24 mouse cellular contexts compared by ENCODE assay signal in the genomic region with DNA sequence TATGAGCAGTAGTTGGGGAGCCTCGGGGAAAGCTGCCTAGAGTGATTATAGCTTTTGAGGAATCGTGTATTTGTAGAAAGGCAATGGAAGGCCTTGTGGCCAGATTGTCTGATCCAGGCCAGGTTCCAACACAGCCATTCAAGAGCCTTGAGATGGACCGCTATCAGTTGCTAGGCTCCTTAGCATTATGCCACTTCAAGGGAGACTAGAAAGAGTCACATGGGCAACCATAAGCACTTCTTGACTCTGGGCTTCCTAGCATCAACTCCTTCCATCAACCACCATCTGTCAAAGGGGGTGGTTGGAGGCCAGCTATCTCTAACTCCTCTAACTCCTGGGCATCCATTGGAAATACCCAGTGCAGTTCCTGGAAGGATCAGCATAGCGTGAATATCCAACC. TPM values are rescaled to one million over a fixed set of nuclear protein-coding genes. Genes with fewer than 3 reads are reported as not detected.
A peak's percentile ranks its signal among the peaks of the same experiment; 100 is the strongest.
DNase-seq lines count a peak whose midpoint lies in the region; ATAC-seq and TF ChIP-seq lines count a peak whose summit lies in the region.
"Had no signal": no experiment of that assay in that cellular context is flagged by ENCODE, and none has a peak within 500 bp of the region (broad histone marks: within the 10 kb centered on the region; RNA-seq: fewer than 3 reads in every experiment).

No protein-coding gene starts in this region.

- WGBS in intestine, embryonic 14.5 days, result 4% methylated on average over 4 of the region's 4 CpGs
- WGBS in intestine, postnatal 0 days, result 3% methylated on average over 4 of the region's 4 CpGs
- WGBS in limb, embryonic 11.5 days, result 12% methylated on average over 4 of the region's 4 CpGs
- WGBS in neural tube, embryonic 11.5 days, result 0% methylated on average over 4 of the region's 4 CpGs
- WGBS in forebrain, embryonic 10.5 days, result under 1% methylated on average over 4 of the region's 4 CpGs

- H3K4me2 ChIP-seq in intestine, embryonic 14.5 days (ENCODE audit: low read length), result peak overlapping the region; percentile 27
- H3K4me2 ChIP-seq in intestine, postnatal 0 days (replicated peaks; ENCODE audit: low read depth), result no peak overlapping the region
- H3K4me2 ChIP-seq in limb, embryonic 11.5 days (ENCODE audit: low read depth, severe bottlenecking), result peak overlapping the region; percentile 83
- peak overlapping the region; percentile 26 for H3K4me2 ChIP-seq in neural tube, embryonic 11.5 days (ENCODE audit: low read depth)
- H3K4me2 ChIP-seq: embryonic facial prominence, embryonic 15.5 days; forebrain, embryonic 15.5 days; liver, embryonic 13.5 days; lung, embryonic 15.5 days; midbrain, embryonic 13.5 days had no signal

- no peak for TF ChIP-seq CTCF in intestine, postnatal 0 days (IDR thresholded peaks at IDR 0.05; ENCODE audit: low read depth)
- TF ChIP-seq CTCF in C2C12 (IDR thresholded peaks at IDR 0.05; ENCODE audit: control insufficient read depth, insufficient read depth, insufficient read length), result no peak

- peaks cover 44% of the 10 kb centered on the region for H3K79me3 ChIP-seq in C2C12 (ENCODE audit: low read depth)

- no peak for DNase-seq in intestine, embryonic 14.5 days (ENCODE audit: low spot score)
- DNase-seq in limb, embryonic 11.5 days (ENCODE audit: low spot score), result peak; percentile 44
- DNase-seq in neural tube, embryonic 11.5 days (ENCODE audit: low spot score), result peak; percentile 16
- DNase-seq in forebrain, embryonic 10.5 days (ENCODE audit: extremely low spot score, low spot score), result no peak
- DNase-seq in adrenal gland, postnatal 4 days (ENCODE audit: low spot score in 2 of 2), result no peak
- DNase-seq: adrenal gland, postnatal 36 days; cerebellum, adult 8-10 months; liver, embryonic 13.5 days; right cerebral cortex, postnatal 25 days; thymus, postnatal 25 days had no signal

- H3K36me3 ChIP-seq in intestine, embryonic 14.5 days (ENCODE audit: control insufficient read depth, insufficient read depth, low read length), result no peaks in the 10 kb centered on the region
- no peaks in the 10 kb centered on the region for H3K36me3 ChIP-seq in intestine, postnatal 0 days (ENCODE audit: control insufficient read depth, insufficient read depth)
- H3K36me3 ChIP-seq in C2C12 (ENCODE audit: control insufficient read depth, insufficient read depth), result peaks cover 13% of the 10 kb centered on the region
- no peaks in the 10 kb centered on the region for H3K36me3 ChIP-seq in limb, embryonic 11.5 days (ENCODE audit: control insufficient read depth, insufficient read depth, low read length)
- H3K36me3 ChIP-seq in neural tube, embryonic 11.5 days (ENCODE audit: control insufficient read depth, insufficient read depth, low read length), result no peaks in the 10 kb centered on the region
- no peaks in the 10 kb centered on the region for H3K36me3 ChIP-seq in forebrain, embryonic 10.5 days (replicated peaks)
- H3K36me3 ChIP-seq: embryonic facial prominence, embryonic 15.5 days; forebrain, embryonic 15.5 days; hindbrain, embryonic 10.5 days; liver, embryonic 13.5 days; lung, embryonic 15.5 days; midbrain, embryonic 13.5 days had no signal

- no peak overlapping the region; the same call in 1 of the 2 replicates for H3K4me3 ChIP-seq in intestine, embryonic 14.5 days (ENCODE audit: low read depth, low read length)
- no peak overlapping the region for H3K4me3 ChIP-seq in intestine, postnatal 0 days (ENCODE audit: low read depth, low read length)
- H3K4me3 ChIP-seq in C2C12 (ENCODE audit: insufficient read depth, poor library complexity, severe bottlenecking), result peak overlapping the region; percentile 14
- H3K4me3 ChIP-seq in limb, embryonic 11.5 days (ENCODE audit: low read depth, low read length), result peak overlapping the region; percentile 99
- H3K4me3 ChIP-seq in neural tube, embryonic 11.5 days (ENCODE audit: low read depth, low read length), result peak overlapping the region; percentile 15; the same call in 1 of the 2 replicates
- no peak overlapping the region for H3K4me3 ChIP-seq in forebrain, embryonic 10.5 days
- H3K4me3 ChIP-seq: embryonic facial prominence, embryonic 15.5 days; forebrain, embryonic 15.5 days; hindbrain, embryonic 10.5 days; liver, embryonic 13.5 days; midbrain, embryonic 13.5 days had no signal

- ATAC-seq in intestine, embryonic 14.5 days (replicated peaks; ENCODE audit: low FRiP score, low TSS enrichment, low read depth), result no peak
- no peak for ATAC-seq in intestine, postnatal 0 days
- no peak for ATAC-seq in limb, embryonic 11.5 days (ENCODE audit: insufficient number of reproducible peaks, low FRiP score, low TSS enrichment, low read depth)
- ATAC-seq in neural tube, embryonic 11.5 days (ENCODE audit: insufficient read depth, low FRiP score, low TSS enrichment), result no peak
- ATAC-seq: activated CD4-positive, CD25-positive, alpha-beta regulatory T cell, adult 4 months; forebrain, embryonic 15.5 days; midbrain, embryonic 13.5 days; Patski had no signal

- H3K27ac ChIP-seq in intestine, embryonic 14.5 days (ENCODE audit: low read depth), result no peak overlapping the region
- no peak overlapping the region for H3K27ac ChIP-seq in intestine, postnatal 0 days (ENCODE audit: low read depth, low read length)
- peak overlapping the region; percentile 93; the same call in 1 of the 2 replicates for H3K27ac ChIP-seq in limb, embryonic 11.5 days (replicated peaks; ENCODE audit: low read depth, low read length)
- no peak overlapping the region for H3K27ac ChIP-seq in neural tube, embryonic 11.5 days (ENCODE audit: low read depth, low read length)
- no peak overlapping the region for H3K27ac ChIP-seq in forebrain, embryonic 10.5 days
- H3K27ac ChIP-seq: embryonic facial prominence, embryonic 15.5 days; forebrain, embryonic 15.5 days; hindbrain, embryonic 10.5 days; liver, embryonic 13.5 days; lung, embryonic 15.5 days; midbrain, embryonic 13.5 days had no signal

- H3K9me3 ChIP-seq in intestine, embryonic 14.5 days (ENCODE audit: control insufficient read depth, low read length), result no peaks in the 10 kb centered on the region
- no peaks in the 10 kb centered on the region for H3K9me3 ChIP-seq in intestine, postnatal 0 days (ENCODE audit: control insufficient read depth)
- no peaks in the 10 kb centered on the region for H3K9me3 ChIP-seq in limb, embryonic 11.5 days (ENCODE audit: control insufficient read depth, low read length)
- no peaks in the 10 kb centered on the region for H3K9me3 ChIP-seq in neural tube, embryonic 11.5 days (ENCODE audit: control insufficient read depth, low read length)
- H3K9me3 ChIP-seq in forebrain, embryonic 10.5 days, result no peaks in the 10 kb centered on the region
- H3K9me3 ChIP-seq: embryonic facial prominence, embryonic 15.5 days; forebrain, embryonic 15.5 days; hindbrain, embryonic 10.5 days; liver, embryonic 13.5 days; lung, embryonic 15.5 days; midbrain, embryonic 13.5 days had no signal

- no peak overlapping the region for H3ac ChIP-seq in C2C12 (ENCODE audit: control insufficient read depth, insufficient read length, low read depth)

- peaks cover 71% of the 10 kb centered on the region for H3K79me2 ChIP-seq in C2C12 (ENCODE audit: control insufficient read depth, insufficient read depth)

- H3K27me3 ChIP-seq in intestine, embryonic 14.5 days (replicated peaks; ENCODE audit: control insufficient read depth, insufficient read depth, low read length), result peaks cover 97% of the 10 kb centered on the region
- H3K27me3 ChIP-seq in intestine, postnatal 0 days (replicated peaks; ENCODE audit: control insufficient read depth, insufficient read depth, low read length), result peaks cover 98% of the 10 kb centered on the region
- no peaks in the 10 kb centered on the region for H3K27me3 ChIP-seq in C2C12 (ENCODE audit: control insufficient read depth, insufficient read depth, insufficient read length)
- peaks cover 4% of the 10 kb centered on the region; the same call in 1 of the 2 replicates for H3K27me3 ChIP-seq in limb, embryonic 11.5 days (ENCODE audit: control insufficient read depth, insufficient read depth, low read length)
- H3K27me3 ChIP-seq in neural tube, embryonic 11.5 days (ENCODE audit: control insufficient read depth, insufficient read depth, low read length), result peaks cover 93% of the 10 kb centered on the region
- peaks cover 100% of the 10 kb centered on the region for H3K27me3 ChIP-seq in forebrain, embryonic 10.5 days (ENCODE audit: poor library complexity, severe bottlenecking)
- H3K27me3 ChIP-seq: Patski had no signal

- H3K9ac ChIP-seq in intestine, embryonic 14.5 days (ENCODE audit: low read length), result no peak overlapping the region
- H3K9ac ChIP-seq in intestine, postnatal 0 days (ENCODE audit: low read depth, low read length), result no peak overlapping the region
- peak overlapping the region; percentile 94 for H3K9ac ChIP-seq in limb, embryonic 11.5 days (ENCODE audit: low read length)
- H3K9ac ChIP-seq in neural tube, embryonic 11.5 days (ENCODE audit: low read length), result peak overlapping the region; percentile 39; the same call in 1 of the 2 replicates
- H3K9ac ChIP-seq: embryonic facial prominence, embryonic 15.5 days; forebrain, embryonic 15.5 days; liver, embryonic 13.5 days; lung, embryonic 15.5 days; midbrain, embryonic 13.5 days had no signal

- H3K4me1 ChIP-seq in intestine, embryonic 14.5 days (replicated peaks; ENCODE audit: control insufficient read depth, insufficient read depth, low read length), result 0 out of 2 replicates have a peak, but pooled peaks cover 4% of the 10 kb centered on the region
- H3K4me1 ChIP-seq in intestine, postnatal 0 days (replicated peaks; ENCODE audit: control insufficient read depth, insufficient read depth, low read length), result no peaks in the 10 kb centered on the region
- H3K4me1 ChIP-seq in limb, embryonic 11.5 days (ENCODE audit: control insufficient read depth, insufficient read depth, low read length), result peaks cover 13% of the 10 kb centered on the region
- H3K4me1 ChIP-seq in neural tube, embryonic 11.5 days (ENCODE audit: control insufficient read depth, insufficient read depth, low read length), result 0 out of 2 replicates have a peak, but pooled peaks cover 4% of the 10 kb centered on the region
- peaks cover 16% of the 10 kb centered on the region for H3K4me1 ChIP-seq in forebrain, embryonic 10.5 days
- H3K4me1 ChIP-seq: forebrain, embryonic 15.5 days had no signal

RNA-seq across cellular contexts. Expression of a gene that starts 4.2 kb away (rescaled TPM):
- 2.0 and 2.6 TPM in 2 replicates for polyA plus RNA-seq in intestine, embryonic 14.5 days (2014; fragmentation: Nextera tagmentation; extraction: Ambion mirVana)
- 1.1 TPM in 1 of 2 replicates, not detected in the other for polyA plus RNA-seq in intestine, postnatal 0 days (2015; fragmentation: Nextera tagmentation; extraction: Ambion mirVana)
- polyA plus RNA-seq in C2C12 (2012; fragmentation: generic; extraction: Trizol), result 19.2 TPM
- 66.3 and 78.0 TPM in 2 replicates for polyA plus RNA-seq in limb, embryonic 11.5 days (2014; fragmentation: Nextera tagmentation; extraction: Ambion mirVana)
- polyA plus RNA-seq in neural tube, embryonic 11.5 days (2014; fragmentation: Nextera tagmentation; extraction: Ambion mirVana), result 6.0 and 6.7 TPM in 2 replicates
- not detected in 2 replicates for polyA plus RNA-seq in forebrain, embryonic 10.5 days (2016; fragmentation: Nextera tagmentation; extraction: Ambion mirVana)
- total RNA-seq in adrenal gland, postnatal 4 days (2021), result 1 to 10 TPM in 1 of 2 experiments, not detected in 1; 3.0 TPM
- total RNA-seq: adrenal gland, postnatal 36 days; granulocyte monocyte progenitor cell, adult 5-6 weeks; layer of hippocampus, postnatal 14 days; left cerebral cortex, postnatal 14 days had no signal
- polyA plus RNA-seq: activated CD4-positive, CD25-positive, alpha-beta regulatory T cell, adult 4 months; embryonic facial prominence, embryonic 15.5 days; forebrain, embryonic 15.5 days; heart, embryonic 14.5 days; hindbrain, embryonic 10.5 days; liver, embryonic 13.5 days; lung, embryonic 15.5 days; midbrain, embryonic 13.5 days; stomach, embryonic 16.5 days had no signal

RNA-seq across cellular contexts. Expression of a gene that starts 9.2 kb away (rescaled TPM):
- polyA plus RNA-seq in intestine, embryonic 14.5 days (2014; fragmentation: Nextera tagmentation; extraction: Ambion mirVana), result 15.6 and 20.4 TPM in 2 replicates
- polyA plus RNA-seq in intestine, postnatal 0 days (2015; fragmentation: Nextera tagmentation; extraction: Ambion mirVana), result 0.17 and 7.8 TPM in 2 replicates
- 19.8 TPM for polyA plus RNA-seq in C2C12 (2012; fragmentation: generic; extraction: Trizol)
- polyA plus RNA-seq in limb, embryonic 11.5 days (2014; fragmentation: Nextera tagmentation; extraction: Ambion mirVana), result 274 and 278 TPM in 2 replicates
- polyA plus RNA-seq in neural tube, embryonic 11.5 days (2014; fragmentation: Nextera tagmentation; extraction: Ambion mirVana), result 70.6 and 72.8 TPM in 2 replicates
- not detected in 2 replicates for polyA plus RNA-seq in forebrain, embryonic 10.5 days (2016; fragmentation: Nextera tagmentation; extraction: Ambion mirVana)
- 10 to 100 TPM in 1 of 2 experiments, under 1 TPM in 1; 0.87 to 11.1 TPM for total RNA-seq in adrenal gland, postnatal 4 days (2021)
- total RNA-seq: layer of hippocampus, postnatal 14 days; left cerebral cortex, postnatal 14 days had no signal
- polyA plus RNA-seq: activated CD4-positive, CD25-positive, alpha-beta regulatory T cell, adult 4 months; embryonic facial prominence, embryonic 15.5 days; forebrain, embryonic 15.5 days; hindbrain, embryonic 10.5 days; midbrain, embryonic 13.5 days had no signal

RNA-seq across cellular contexts. Expression of a gene that starts 10.9 kb away (rescaled TPM):
- 0.35 and 0.39 TPM in 2 replicates for polyA plus RNA-seq in intestine, embryonic 14.5 days (2014; fragmentation: Nextera tagmentation; extraction: Ambion mirVana)
- polyA plus RNA-seq in intestine, postnatal 0 days (2015; fragmentation: Nextera tagmentation; extraction: Ambion mirVana), result not detected in 2 replicates
- 0.77 TPM for polyA plus RNA-seq in C2C12 (2012; fragmentation: generic; extraction: Trizol)
- 25.1 and 29.7 TPM in 2 replicates for polyA plus RNA-seq in limb, embryonic 11.5 days (2014; fragmentation: Nextera tagmentation; extraction: Ambion mirVana)
- 0.11 and 0.26 TPM in 2 replicates for polyA plus RNA-seq in neural tube, embryonic 11.5 days (2014; fragmentation: Nextera tagmentation; extraction: Ambion mirVana)
- not detected in 2 replicates for polyA plus RNA-seq in forebrain, embryonic 10.5 days (2016; fragmentation: Nextera tagmentation; extraction: Ambion mirVana)
- not detected for total RNA-seq in adrenal gland, postnatal 4 days (2021)
- total RNA-seq: adrenal gland, postnatal 36 days; granulocyte monocyte progenitor cell, adult 5-6 weeks; layer of hippocampus, postnatal 14 days; left cerebral cortex, postnatal 14 days had no signal
- polyA plus RNA-seq: activated CD4-positive, CD25-positive, alpha-beta regulatory T cell, adult 4 months; forebrain, embryonic 15.5 days; heart, embryonic 14.5 days; hindbrain, embryonic 10.5 days; liver, embryonic 13.5 days; lung, embryonic 15.5 days; midbrain, embryonic 13.5 days; stomach, embryonic 16.5 days had no signal

RNA-seq across cellular contexts. Expression of a gene that starts 18.9 kb away (rescaled TPM):
- polyA plus RNA-seq in intestine, embryonic 14.5 days (2014; fragmentation: Nextera tagmentation; extraction: Ambion mirVana), result 4.2 and 7.1 TPM in 2 replicates
- polyA plus RNA-seq in intestine, postnatal 0 days (2015; fragmentation: Nextera tagmentation; extraction: Ambion mirVana), result 1.1 and 3.0 TPM in 2 replicates
- polyA plus RNA-seq in C2C12 (2012; fragmentation: generic; extraction: Trizol), result 19.3 TPM
- polyA plus RNA-seq in limb, embryonic 11.5 days (2014; fragmentation: Nextera tagmentation; extraction: Ambion mirVana), result 86.7 and 90.5 TPM in 2 replicates
- 98.8 and 105 TPM in 2 replicates for polyA plus RNA-seq in neural tube, embryonic 11.5 days (2014; fragmentation: Nextera tagmentation; extraction: Ambion mirVana)
- not detected in 2 replicates for polyA plus RNA-seq in forebrain, embryonic 10.5 days (2016; fragmentation: Nextera tagmentation; extraction: Ambion mirVana)
- total RNA-seq in adrenal gland, postnatal 4 days (2021), result 10 to 100 TPM in 1 of 2 experiments, 1 to 10 TPM in 1; 4.5 to 14.6 TPM
- total RNA-seq: layer of hippocampus, postnatal 14 days; left cerebral cortex, postnatal 14 days had no signal
- polyA plus RNA-seq: forebrain, embryonic 15.5 days; hindbrain, embryonic 10.5 days; midbrain, embryonic 13.5 days had no signal

RNA-seq across cellular contexts. Expression of a gene that starts 28.2 kb away (rescaled TPM):
- 9.2 and 10.1 TPM in 2 replicates for polyA plus RNA-seq in intestine, embryonic 14.5 days (2014; fragmentation: Nextera tagmentation; extraction: Ambion mirVana)
- polyA plus RNA-seq in intestine, postnatal 0 days (2015; fragmentation: Nextera tagmentation; extraction: Ambion mirVana), result 5.6 and 6.2 TPM in 2 replicates
- polyA plus RNA-seq in C2C12 (2012; fragmentation: generic; extraction: Trizol), result 7.5 TPM
- 14.7 and 16.2 TPM in 2 replicates for polyA plus RNA-seq in limb, embryonic 11.5 days (2014; fragmentation: Nextera tagmentation; extraction: Ambion mirVana)
- 61.2 and 71.3 TPM in 2 replicates for polyA plus RNA-seq in neural tube, embryonic 11.5 days (2014; fragmentation: Nextera tagmentation; extraction: Ambion mirVana)
- polyA plus RNA-seq in forebrain, embryonic 10.5 days (2016; fragmentation: Nextera tagmentation; extraction: Ambion mirVana), result not detected in 2 replicates
- 10 to 100 TPM; 25.1 to 28.1 TPM for total RNA-seq in adrenal gland, postnatal 4 days (2021)
- total RNA-seq: left cerebral cortex, postnatal 14 days had no signal
- polyA plus RNA-seq: activated CD4-positive, CD25-positive, alpha-beta regulatory T cell, adult 4 months; embryonic facial prominence, embryonic 15.5 days; forebrain, embryonic 15.5 days; hindbrain, embryonic 10.5 days; midbrain, embryonic 13.5 days had no signal

Comparison
In these comparisons a context has a peak if more than half of its experiments do, and no peak if none do; other contexts are left out.
1. DNase-seq: peak in limb, embryonic 11.5 days (single experiment) and neural tube, embryonic 11.5 days (single experiment); none in intestine, embryonic 14.5 days (single experiment), forebrain, embryonic 10.5 days (single experiment) and adrenal gland, postnatal 4 days (0 of 2).
2. H3K4me3 ChIP-seq: peak in C2C12 (single experiment), limb, embryonic 11.5 days (single experiment) and neural tube, embryonic 11.5 days (single experiment); none in intestine, embryonic 14.5 days (single experiment), intestine, postnatal 0 days (single experiment) and forebrain, embryonic 10.5 days (single experiment).
3. H3K9ac ChIP-seq: peak in limb, embryonic 11.5 days (single experiment) and neural tube, embryonic 11.5 days (single experiment); none in intestine, embryonic 14.5 days (single experiment) and intestine, postnatal 0 days (single experiment).
4. RNA of a gene that starts 10.9 kb away (polyA plus RNA-seq): 25.1 to 29.7 TPM in limb, embryonic 11.5 days; 0.77 TPM in C2C12 (single experiment), 0.35 to 0.39 TPM in intestine, embryonic 14.5 days, 0.11 to 0.26 TPM in neural tube, embryonic 11.5 days, not detected in intestine, postnatal 0 days and not detected in forebrain, embryonic 10.5 days; every median in the first group is over 10 times any median in the second.